Mouse (Mus musculus): Measurements from ENCODE around the gene Sar1b.

The Sar1b gene

DNA sequence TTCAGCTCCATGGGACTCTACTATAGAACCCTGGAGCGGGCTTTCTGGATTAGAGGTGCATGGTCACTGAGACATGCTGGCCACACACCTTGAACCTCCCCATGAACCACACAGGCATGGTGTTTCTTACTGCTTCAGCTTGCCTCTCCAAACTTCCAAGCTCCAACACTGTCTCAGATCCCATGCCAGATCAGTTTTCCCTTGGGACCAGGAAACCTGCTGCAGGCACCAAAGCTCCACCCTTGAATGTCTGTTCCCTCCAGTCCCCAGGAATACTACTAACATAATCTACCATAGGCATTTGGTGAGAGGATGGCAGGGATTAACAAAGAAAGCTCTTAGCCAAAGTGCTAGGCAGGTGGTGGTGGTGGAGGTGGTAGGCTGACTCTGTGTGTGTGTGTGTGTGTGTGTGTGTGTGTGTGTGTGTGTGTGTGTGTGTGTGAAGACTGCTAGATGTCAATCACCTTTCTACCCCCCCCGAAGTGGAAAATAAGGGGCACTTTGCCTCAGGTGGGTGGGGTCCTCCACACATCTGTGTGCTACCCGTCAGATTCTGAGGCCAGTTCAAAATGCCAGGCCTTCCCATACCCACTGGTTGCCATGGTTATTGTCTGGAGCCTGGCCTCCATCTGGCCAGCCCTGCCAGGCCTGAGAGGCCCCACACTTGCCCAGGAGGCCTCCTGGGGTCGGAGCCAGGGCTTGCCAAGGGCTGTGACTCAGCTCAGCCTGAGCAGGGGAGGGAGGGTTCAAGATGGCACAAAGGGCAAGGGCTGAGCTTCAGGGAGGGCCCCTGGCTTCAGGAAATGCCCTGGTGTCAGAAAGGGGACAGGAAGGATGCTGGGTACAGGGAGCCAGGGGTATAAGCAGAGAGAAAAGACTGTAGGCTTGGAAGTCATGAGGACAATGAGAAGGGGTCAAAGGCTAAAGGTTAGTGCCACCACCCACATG lies 68.7 kb downstream of the Sar1b start:
- peak; percentile 78 to 82 for DNase-seq (ENCODE audit: low spot score in 2 of 2)

- DNase-seq (ENCODE audit: low spot score in 2 of 2): no peak
These were observed 69.5 kb downstream of the Sar1b start for GRCm38 (mm10) chr11:51832992-51833391.

DNA sequence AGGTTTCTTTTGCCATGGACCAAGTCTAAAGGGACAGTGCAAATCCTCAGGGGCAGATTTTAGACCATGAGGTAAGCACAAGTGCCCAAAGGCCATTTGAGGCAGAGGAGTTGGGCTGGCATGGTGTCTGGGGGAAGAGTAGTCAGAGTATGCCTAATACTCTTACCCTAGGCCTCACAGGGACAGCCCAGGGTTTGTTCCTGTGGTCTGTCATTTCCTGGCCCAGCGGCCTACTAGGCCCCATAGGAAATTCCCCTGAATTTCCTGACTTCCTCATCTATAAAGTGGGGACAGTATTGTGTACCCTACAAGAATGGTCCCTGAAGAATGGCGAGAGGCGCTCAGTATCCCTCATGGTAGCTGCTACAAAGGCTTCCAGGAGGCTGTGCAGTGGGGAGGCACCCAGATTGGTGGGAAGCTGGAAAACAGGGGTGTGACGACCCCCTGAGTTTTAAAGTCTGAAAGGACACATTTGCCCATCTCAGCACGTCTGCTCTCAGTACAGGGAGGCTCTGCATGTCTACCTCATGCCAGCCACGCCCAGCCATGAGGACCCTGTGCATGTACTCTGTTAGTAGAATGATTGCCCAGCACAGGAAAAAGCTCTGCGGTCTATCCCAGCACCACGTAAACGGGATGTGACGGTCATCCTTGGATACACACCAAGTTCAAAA lies 70.0 kb downstream of the Sar1b start:
- DNase-seq (ENCODE audit: low spot score in 2 of 2): no peak

- no peak for DNase-seq (ENCODE audit: low spot score in 2 of 2)
These were observed 70.6 kb downstream of the Sar1b start for GRCm38 (mm10) chr11:51834067-51834411.

- DNase-seq (ENCODE audit: low spot score in 2 of 2): no peak
These were observed 72.1 kb downstream of the Sar1b start for GRCm38 (mm10) chr11:51835598-51835997.

DNA sequence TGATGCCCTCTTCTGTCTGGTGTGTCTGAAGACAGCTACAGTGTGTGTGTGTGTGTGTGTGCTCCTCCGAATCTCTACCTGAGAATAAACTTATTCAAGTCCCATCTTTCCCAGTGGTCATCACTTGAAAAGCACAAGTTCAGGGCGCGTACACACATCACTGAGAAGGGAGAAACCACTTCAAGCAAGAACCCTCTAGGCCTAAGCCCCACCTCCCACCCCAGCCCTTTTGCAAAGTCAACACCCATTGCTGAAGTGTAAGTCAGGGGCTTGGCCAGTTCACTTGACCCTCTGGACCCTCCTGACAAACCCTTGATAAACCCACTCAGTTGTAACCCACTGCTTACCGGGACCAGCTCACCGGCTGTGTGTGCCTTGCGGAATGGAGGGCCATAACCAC lies 73.0 kb downstream of the Sar1b start:
- no peak for DNase-seq (ENCODE audit: low spot score in 2 of 2)

GRCm38 (mm10) chr11:51837164-51838153 lies 74.0 kb downstream of the Sar1b start:
- DNase-seq (ENCODE audit: low spot score in 2 of 2): no peak

DNA sequence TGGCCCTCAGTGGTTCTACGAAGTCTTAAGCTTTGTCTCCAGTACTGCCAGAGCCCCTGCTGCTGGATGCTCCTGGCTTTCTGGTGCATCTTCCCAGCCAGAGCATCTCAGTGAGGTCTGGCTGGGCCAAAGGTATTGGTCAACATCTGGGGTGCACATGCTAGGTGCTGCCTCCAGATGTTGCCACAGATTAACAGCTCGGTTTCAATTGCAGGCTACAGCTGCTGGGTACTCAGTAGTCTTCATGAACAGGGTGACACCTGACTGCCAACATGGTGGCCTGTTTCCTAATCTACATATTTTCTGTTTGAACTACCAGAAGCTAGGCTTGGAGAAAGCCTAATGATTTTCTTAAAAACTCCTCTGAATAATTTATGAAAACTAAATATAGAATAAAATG lies 75.6 kb downstream of the Sar1b start:
- no peak for DNase-seq (ENCODE audit: low spot score in 2 of 2)

GRCm38 (mm10) chr11:51839973-51840372 lies 76.5 kb downstream of the Sar1b start:
- no peak for DNase-seq (ENCODE audit: low spot score in 2 of 2)

DNA sequence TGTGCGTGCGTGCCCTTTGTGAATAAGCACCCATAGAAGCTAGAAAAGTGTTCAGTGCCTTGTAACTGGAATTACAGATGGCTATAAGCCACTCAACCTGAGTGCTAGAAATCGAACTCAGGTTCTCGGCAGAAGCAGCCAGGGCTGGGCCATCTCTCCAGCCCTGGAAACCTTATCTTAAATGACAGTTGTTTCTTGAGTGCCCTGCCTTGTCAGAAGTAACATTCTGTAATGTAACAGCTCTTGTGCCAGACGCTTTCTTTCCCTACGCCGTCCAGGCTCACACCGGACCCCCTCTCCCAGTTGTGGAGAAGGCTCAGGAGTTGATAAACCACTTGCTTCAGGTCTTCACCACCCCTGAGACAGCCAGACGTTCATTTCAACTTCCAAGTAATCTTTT lies 77.2 kb downstream of the Sar1b start:
- peak in 1 of 2 experiments; percentile 49 for DNase-seq (ENCODE audit: low spot score in 2 of 2)

- DNase-seq (ENCODE audit: low spot score in 2 of 2): peak in 1 of 2 experiments; percentile 47
These were observed 77.7 kb downstream of the Sar1b start for GRCm38 (mm10) chr11:51841149-51841548.
